Mouse (Mus musculus) midbrain, embryonic 12.5 days (tissue): Measurements from ENCODE around the gene Gm20388. TPM values are rescaled to one million over a fixed set of nuclear protein-coding genes. Genes with fewer than 3 reads are reported as not detected.
A peak's percentile ranks its signal among the peaks of the same experiment; 100 is the strongest.
"Not testable (repeated sequence)": the region's sequence is repeated elsewhere in the genome, so short reads cannot be mapped to it uniquely, and the experiment has no call there.

Experiments
- ATAC-seq: fragments of 200-750 bp; cut with Nextera tagmentation; 2 replicates; pipeline ENCODE4 v1.8.0; 2017; ENCODE audit warnings: low read depth, moderate TSS enrichment, moderate library complexity; ENCODE audit not compliant: low FRiP score
- H3K27ac ChIP-seq: fragments of 300-500 bp; sonication (generic); replicated peaks from 2 replicates; pipeline ENCODE4 v1.5.1; 2016; ENCODE audit warnings: mild to moderate bottlenecking
- H3K27me3 ChIP-seq: fragments of 300-500 bp; sonication (generic); 2 replicates; pipeline ENCODE4 v1.6.1; 2016; ENCODE audit warnings: mild to moderate bottlenecking
- H3K36me3 ChIP-seq: fragments of 300-500 bp; sonication (generic); 2 replicates; pipeline ENCODE4 v1.6.1; 2016
- H3K4me1 ChIP-seq: fragments of 300-500 bp; sonication (generic); 2 replicates; pipeline ENCODE4 v1.6.1; 2016
- H3K4me2 ChIP-seq: fragments of 300-500 bp; sonication (generic); replicated peaks from 2 replicates; pipeline ENCODE4 v1.6.1; 2016; ENCODE audit warnings: mild to moderate bottlenecking, moderate library complexity
- H3K4me3 ChIP-seq: fragments of 300-500 bp; sonication (generic); 2 replicates; pipeline ENCODE4 v1.5.1; 2016; ENCODE audit warnings: mild to moderate bottlenecking
- H3K9ac ChIP-seq: fragments of 300-500 bp; sonication (generic); replicated peaks from 2 replicates; pipeline ENCODE4 v1.6.1; 2016; ENCODE audit warnings: mild to moderate bottlenecking, moderate library complexity
- H3K9me3 ChIP-seq: fragments of 300-500 bp; sonication (generic); 2 replicates; pipeline ENCODE4 v1.6.1; 2016; ENCODE audit warnings: mild to moderate bottlenecking
- WGBS: fragments of 180-500 bp; shearing (Covaris S2); methylation state at CpG from one replicate; pipeline ENCODE4 v1.1.7; 2016; 5-methylcytosine and 5-hydroxymethylcytosine counted together
- polyA plus RNA-seq: library from polyadenylated mRNA; unstranded; fragments of >200 nt; fragmentation: Nextera tagmentation; extraction: Ambion mirVana; gene quantifications from 2 replicates; pipeline ENCODE4 v1.2.1, GENCODE M21; 2016

The Gm20388 gene
- polyA plus RNA-seq, 1 experiment from 2014 or later, result not detected

DNA sequence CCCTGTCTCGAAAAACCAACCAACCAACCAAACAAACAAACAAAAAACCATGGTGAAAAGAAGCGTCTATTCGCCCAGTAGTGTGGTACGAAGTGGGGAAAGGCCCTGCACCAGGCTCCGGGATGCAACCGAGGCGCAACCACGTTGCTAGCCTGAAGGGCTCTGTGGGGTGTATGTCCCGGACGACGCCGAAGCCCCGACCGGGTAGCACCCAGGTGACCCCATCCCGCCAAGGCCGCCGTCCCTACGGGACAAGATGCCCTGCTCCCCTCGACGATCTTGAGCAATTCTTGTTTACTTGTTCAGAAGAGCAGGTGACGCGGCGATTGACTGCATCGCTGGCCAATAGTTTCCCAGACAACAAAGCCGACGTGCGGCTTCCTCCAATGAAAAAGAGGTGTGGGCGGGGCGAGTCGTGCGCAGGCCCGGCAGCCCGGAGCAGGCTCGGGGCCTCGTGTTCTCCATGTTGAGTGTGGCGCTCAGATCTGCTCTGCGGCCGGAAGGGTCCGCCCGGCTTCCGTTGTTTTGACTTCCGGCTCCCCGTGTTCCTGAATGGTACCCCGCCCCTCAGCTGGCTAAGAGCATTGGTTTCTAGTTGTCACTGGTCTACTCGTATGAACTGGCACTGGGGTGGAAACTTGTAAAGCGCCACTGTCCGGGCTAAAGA, 1674.7 kb downstream of the Gm20388 start:
- no peaks in the 10 kb centered on the region for H3K9me3 ChIP-seq
- H3K36me3 ChIP-seq, result no peaks in the 10 kb centered on the region
- ATAC-seq, result peak; percentile 95
- no peak overlapping the region for H3K27ac ChIP-seq
- H3K4me2 ChIP-seq, result peak overlapping the region; percentile 56
- H3K27me3 ChIP-seq, result peaks cover 6% of the 10 kb centered on the region; the same call in 1 of the 2 replicates
- H3K4me1 ChIP-seq, result peaks cover 4% of the 10 kb centered on the region
- peak overlapping the region; percentile 43; the same call in 1 of the 2 replicates for H3K9ac ChIP-seq
- H3K4me3 ChIP-seq, result peak overlapping the region; percentile 47
- WGBS, result under 1% methylated on average over 47 of the region's 47 CpGs

DNA sequence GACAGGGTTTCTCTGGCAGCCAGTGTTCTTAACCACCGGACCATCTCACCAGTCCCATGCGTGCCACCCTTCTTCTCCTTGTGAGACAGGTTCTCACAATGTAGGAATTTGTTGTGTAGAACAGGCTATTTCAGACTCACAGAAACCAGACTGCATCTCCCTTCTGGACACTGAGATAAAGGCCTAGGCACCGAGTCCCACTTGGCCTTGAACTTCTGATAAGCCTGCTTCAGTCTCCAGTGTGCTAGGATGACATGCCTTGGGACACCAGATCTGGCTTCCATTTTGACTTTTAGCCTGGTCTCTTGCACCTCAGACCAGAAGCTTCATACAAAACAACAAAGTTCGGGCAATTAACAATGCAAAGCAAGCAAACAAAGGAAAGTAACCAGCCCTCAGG, 1678.1 kb downstream of the Gm20388 start:
- H3K9ac ChIP-seq, result no peak overlapping the region
- H3K27me3 ChIP-seq, result peaks cover 4% of the 10 kb centered on the region; the same call in 1 of the 2 replicates
- H3K4me2 ChIP-seq, result no peak overlapping the region
- ATAC-seq, result no peak
- H3K4me3 ChIP-seq, result no peak overlapping the region
- H3K9me3 ChIP-seq, result no peaks in the 10 kb centered on the region
- peaks cover 7% of the 10 kb centered on the region for H3K36me3 ChIP-seq
- 88% methylated on average over 4 of the region's 4 CpGs for WGBS
- peaks cover 24% of the 10 kb centered on the region for H3K4me1 ChIP-seq
- no peak overlapping the region for H3K27ac ChIP-seq

DNA sequence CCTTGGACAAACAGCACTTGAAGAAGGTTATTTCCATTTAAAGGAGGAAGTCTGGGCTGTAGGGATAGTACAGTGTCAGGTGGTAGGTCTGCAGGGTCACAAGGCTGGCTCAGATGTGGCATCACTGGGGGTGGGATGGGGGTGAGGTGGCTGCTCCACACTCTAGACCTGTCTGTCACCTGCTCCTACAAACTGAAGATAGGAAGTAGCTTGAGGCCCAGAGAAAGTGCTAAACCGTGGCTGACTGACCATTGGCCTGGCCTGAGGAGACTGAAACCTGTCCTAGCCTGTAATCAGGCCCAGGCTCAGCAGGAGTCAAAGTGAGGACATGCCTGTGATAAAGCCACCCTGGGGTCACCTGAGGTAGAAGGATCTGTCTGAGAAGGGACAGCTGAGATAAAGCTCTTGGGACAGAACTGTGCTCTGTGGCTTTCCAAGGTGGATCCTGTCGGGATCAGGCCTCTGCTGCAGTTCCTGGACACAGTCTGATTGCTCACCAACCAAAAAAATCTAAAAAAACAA, 1678.6 kb downstream of the Gm20388 start:
- no peak overlapping the region for H3K4me3 ChIP-seq
- peaks cover 11% of the 10 kb centered on the region for H3K36me3 ChIP-seq
- peaks cover 24% of the 10 kb centered on the region for H3K4me1 ChIP-seq
- H3K4me2 ChIP-seq, result no peak overlapping the region
- no peaks in the 10 kb centered on the region; the same call in 1 of the 2 replicates for H3K27me3 ChIP-seq
- no peak overlapping the region; the same call in 1 of the 2 replicates for H3K27ac ChIP-seq
- H3K9ac ChIP-seq, result no peak overlapping the region
- 39% methylated on average over 2 of the region's 2 CpGs for WGBS
- ATAC-seq, result no peak
- H3K9me3 ChIP-seq, result no peaks in the 10 kb centered on the region

DNA sequence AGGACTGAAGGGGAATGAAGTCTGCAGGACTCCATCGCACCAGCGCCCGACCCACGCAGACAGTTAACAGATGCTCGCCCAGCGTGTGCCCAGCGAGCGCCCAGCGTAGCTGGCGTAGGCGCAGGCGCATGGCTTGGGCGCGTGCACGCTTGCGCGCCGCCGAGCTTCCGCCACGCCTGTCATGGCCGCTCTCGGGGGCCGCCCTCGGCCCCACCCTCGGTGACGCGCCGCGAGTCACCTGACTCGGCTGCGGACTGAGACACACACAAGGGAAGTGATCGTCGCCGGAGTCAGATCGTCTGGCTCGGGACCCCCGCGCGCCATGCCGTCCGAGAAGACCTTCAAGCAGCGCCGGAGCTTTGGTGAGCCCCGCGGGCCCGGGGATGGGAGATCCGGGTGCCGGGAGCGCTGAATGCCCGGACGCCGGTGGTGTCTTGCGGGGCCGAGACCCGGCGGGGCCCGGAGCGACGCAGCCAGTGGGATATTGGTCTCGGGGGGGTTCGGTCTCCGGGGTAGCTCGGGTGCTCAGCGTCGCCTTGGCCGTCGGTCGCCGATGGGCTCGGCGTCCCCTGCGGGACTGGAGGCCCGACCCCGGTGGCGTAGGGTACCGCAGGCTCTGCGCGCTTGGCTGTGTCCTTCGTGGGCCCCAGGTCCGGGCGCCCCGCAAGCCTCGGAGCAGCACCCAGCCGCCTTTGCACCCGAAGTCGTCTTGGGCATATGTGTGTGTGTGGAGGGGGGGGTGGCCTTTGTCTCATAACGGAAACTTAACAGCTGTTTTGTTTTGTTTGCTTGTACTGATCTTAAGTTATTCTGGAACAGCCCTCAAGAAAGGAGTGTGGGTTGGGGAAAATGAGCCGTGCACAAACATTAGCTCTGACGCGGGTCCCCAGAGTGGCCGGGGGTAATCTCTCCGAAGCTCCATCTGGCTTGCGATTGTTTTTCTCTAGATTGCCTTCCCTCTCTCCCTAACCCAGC, 1679.8 kb downstream of the Gm20388 start, which contains the start of gene Map1lc3b:
TSS of gene Map1lc3b (plus strand) at position 159 of the 975 bp plus-strand sequence.
- peak within 1 kb of the TSS; percentile 67 for H3K27ac ChIP-seq
- H3K9ac ChIP-seq, result peak within 1 kb of the TSS; percentile 88
- H3K9me3 ChIP-seq, result no peaks in the 10 kb centered on the region
- ATAC-seq, result peak; percentile 85
- H3K27me3 ChIP-seq, result no peaks in the 10 kb centered on the region; the same call in 1 of the 2 replicates
- H3K4me1 ChIP-seq, result peaks cover 24% of the 10 kb centered on the region
- H3K4me3 ChIP-seq, result peak within 1 kb of the TSS; percentile 88
- peak within 1 kb of the TSS; percentile 73 for H3K4me2 ChIP-seq
- WGBS, result under 1% methylated on average over 94 of the region's 94 CpGs
- peaks cover 23% of the 10 kb centered on the region for H3K36me3 ChIP-seq

DNA sequence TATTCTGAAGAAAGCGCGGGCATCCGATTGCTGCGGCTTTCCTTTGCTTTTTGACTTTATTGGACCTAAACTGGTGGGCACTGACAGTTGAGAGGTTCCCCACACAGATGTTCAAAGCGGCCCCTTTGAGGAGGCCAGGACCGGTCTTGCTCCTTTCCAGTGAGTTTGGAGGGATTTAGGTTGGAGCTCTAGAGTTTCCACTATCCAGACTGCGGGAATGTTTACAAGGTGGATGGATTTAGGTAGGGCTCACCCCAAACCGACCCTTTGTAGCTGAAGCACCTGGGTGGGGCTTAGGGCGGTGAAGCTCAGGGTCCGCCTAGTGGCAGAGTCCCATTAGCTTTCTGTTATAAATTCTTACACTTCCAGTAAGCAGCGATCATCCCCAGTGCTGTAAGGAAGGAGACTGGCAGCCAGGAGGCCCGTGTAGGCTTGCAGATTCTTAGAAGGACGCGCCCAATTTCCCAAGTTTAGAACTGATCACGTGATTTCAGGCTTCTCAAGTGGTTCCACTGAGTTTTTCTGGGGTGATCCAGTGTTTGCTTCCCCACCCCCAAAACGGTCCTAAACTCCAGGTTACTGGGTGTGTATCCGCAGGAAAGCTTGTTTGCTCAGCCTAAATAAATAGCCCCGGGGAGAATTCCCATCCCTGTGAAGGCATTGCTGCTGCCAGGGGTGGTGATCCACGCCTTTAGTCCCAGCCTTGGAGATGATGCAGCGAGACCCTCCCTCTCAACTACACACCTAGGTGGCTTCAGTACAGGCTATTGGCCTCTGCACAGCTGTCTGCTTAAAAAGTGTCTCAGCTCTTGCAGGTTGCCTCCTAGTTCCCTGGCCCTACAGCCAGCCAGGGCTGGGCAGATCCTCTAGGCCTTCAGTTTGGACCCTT, 1680.8 kb downstream of the Gm20388 start:
- 0 out of 2 replicates have a peak, but pooled peaks have one; percentile 8 for ATAC-seq
- Histone ChIP-seq H3K9me3 (no peaks in the 10 kb centered on the region), H3K27me3 (no peaks in the 10 kb centered on the region; the same call in 1 of the 2 replicates), H3K4me1 (peaks cover 24% of the 10 kb centered on the region), H3K4me2 (peak overlapping the region; percentile 73), H3K9ac (peak overlapping the region; percentile 88), H3K36me3 (peaks cover 32% of the 10 kb centered on the region), H3K4me3 (peak overlapping the region; percentile 88), H3K27ac (no peak overlapping the region)
- 18% methylated on average over 20 of the region's 20 CpGs for WGBS

DNA sequence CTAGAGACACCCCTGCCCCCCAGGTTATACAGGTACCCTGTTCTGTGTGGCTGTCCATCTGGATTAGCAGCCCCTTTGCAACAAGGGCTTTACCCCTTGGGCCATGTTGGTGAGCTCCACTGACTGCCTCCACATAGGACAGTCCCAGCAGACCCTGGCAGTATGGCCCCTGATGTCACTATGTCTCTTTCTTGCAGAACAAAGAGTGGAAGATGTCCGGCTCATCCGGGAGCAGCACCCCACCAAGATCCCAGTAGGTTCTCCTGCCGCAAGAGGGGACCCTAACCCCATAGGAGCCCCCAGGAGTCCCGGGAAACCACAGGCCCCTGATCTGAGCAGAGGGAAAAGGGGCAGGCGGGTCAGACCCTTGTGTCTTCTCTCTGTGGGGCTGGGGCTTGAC, 1682.7 kb downstream of the Gm20388 start:
- no peak overlapping the region for H3K9ac ChIP-seq
- ATAC-seq, result no peak
- no peak overlapping the region for H3K4me3 ChIP-seq
- WGBS, result 92% methylated on average over 5 of the region's 5 CpGs
- peaks cover 48% of the 10 kb centered on the region for H3K36me3 ChIP-seq
- no peaks in the 10 kb centered on the region for H3K27me3 ChIP-seq
- peaks cover 24% of the 10 kb centered on the region for H3K4me1 ChIP-seq
- no peak overlapping the region for H3K4me2 ChIP-seq
- no peaks in the 10 kb centered on the region for H3K9me3 ChIP-seq
- H3K27ac ChIP-seq, result no peak overlapping the region

DNA sequence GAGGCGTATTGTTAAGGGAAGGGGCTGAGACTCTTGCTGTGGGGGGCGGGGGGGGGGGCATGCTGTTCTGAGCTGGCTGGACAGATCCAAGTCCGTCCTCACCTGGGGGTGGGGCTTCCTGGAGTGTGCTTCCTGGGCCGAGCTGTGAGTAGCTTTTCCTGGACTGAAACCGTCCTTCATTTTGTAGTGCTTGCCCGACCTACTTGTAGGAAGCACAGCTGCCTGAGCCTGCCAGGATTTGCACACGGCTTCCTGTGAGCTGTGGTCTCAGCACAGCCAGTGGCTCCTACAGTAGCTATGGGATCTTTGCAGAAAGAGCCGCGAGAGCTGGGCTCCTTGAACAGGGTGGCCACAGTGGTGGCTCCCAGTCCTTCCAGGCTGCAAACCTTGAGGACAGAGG, 1683.3 kb downstream of the Gm20388 start:
- 81% methylated on average over 9 of the region's 9 CpGs for WGBS
- Histone ChIP-seq H3K9ac (no peak overlapping the region), H3K4me2 (no peak overlapping the region), H3K36me3 (peaks cover 52% of the 10 kb centered on the region), H3K4me1 (peaks cover 24% of the 10 kb centered on the region), H3K9me3 (no peaks in the 10 kb centered on the region), H3K27ac (no peak overlapping the region), H3K27me3 (no peaks in the 10 kb centered on the region), H3K4me3 (no peak overlapping the region)
- no peak for ATAC-seq

DNA sequence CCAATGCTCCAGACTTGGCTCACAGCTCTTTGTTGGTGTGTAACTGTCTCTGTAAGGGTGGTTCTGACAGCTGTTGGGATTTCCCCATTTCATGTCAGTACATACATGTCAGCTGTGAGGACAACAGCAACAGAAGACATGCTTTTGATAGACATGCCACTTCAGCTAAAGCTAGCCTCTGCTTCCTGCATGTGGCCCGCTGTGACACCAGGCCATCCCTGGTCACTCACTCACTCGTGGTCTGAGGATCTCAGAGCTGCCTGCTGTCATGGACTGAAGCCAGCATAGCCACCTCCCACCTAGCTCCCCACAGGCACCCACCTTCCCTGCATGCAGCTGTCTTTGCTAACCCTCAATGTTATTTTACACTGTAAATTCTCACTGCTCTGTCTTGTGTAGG, 1686.9 kb downstream of the Gm20388 start:
- not testable (repeated sequence) for H3K4me1 ChIP-seq, H3K4me3 ChIP-seq, H3K9ac ChIP-seq, H3K4me2 ChIP-seq, ATAC-seq, H3K27me3 ChIP-seq, H3K9me3 ChIP-seq, H3K27ac ChIP-seq
- 83% methylated on average over 2 of the region's 2 CpGs for WGBS
- H3K36me3 ChIP-seq, result peaks cover 86% of the 10 kb centered on the region

DNA sequence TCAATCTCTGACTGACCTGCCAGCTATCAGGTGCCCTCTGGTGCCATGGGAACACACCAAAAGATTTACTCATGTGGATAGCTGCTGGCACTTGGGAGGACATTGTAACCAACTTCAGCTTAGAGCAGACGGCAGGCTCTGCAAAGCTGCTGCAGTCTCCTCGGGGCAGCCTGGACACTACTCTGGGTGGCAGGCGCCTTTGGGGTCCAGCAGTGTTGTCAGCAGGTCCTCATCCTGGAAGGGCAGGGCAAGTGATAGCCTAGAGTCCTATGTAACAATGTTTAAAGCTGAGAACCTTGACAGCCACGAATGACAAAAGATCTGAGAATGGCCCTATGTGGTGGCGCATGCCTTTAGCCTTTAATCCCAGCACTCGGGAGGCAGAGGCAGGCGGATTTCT, 1687.5 kb downstream of the Gm20388 start:
- Histone ChIP-seq H3K4me1 (no peaks in the 10 kb centered on the region), H3K9me3 (no peaks in the 10 kb centered on the region), H3K9ac (no peak overlapping the region), H3K36me3 (peaks cover 91% of the 10 kb centered on the region), H3K4me2 (no peak overlapping the region), H3K4me3 (no peak overlapping the region), H3K27me3 (no peaks in the 10 kb centered on the region), H3K27ac (no peak overlapping the region)
- no peak for ATAC-seq
- WGBS, result 90% methylated on average over 7 of the region's 7 CpGs

DNA sequence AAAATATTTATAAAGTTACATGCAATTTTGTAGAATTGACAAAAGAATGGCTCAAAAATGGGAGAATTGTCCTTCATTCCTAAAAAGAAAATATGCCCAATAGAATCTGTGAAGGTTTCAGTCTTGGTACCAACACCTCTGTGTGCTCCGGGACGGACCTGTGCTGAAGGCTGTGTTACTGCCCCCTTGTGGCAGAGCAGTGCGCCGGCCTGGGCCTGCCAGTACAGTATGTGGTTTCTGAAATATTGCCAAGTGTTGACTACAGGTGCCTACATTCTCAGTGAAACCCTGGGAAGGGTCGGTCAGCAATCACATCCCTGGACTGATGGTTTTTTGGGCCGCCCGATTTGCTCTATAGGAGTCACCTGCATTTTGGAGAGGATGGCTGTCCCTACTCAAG, 1688.3 kb downstream of the Gm20388 start:
- peaks cover 88% of the 10 kb centered on the region for H3K36me3 ChIP-seq

DNA sequence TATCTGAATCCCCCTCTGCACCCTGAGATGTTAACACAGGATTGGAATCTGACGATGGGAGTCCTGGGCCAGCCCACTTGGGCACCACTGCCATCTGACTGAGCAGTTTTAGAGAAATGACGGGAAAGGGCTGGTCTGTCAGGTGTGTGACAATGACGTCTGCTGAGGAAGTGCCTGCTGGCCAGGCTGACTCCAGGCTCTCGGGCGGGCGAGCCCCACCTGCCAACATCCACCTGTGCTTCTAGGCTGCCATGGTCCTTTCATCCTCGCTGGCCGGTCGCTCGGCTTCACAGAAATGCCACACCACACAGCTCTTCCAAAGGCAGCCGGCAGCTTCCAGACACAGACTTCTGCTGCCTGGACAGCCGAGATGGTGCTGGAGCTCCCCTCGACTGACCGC, 1689.2 kb downstream of the Gm20388 start:
- ATAC-seq, result no peak
- Histone ChIP-seq H3K27ac (no peak overlapping the region), H3K4me1 (no peaks in the 10 kb centered on the region), H3K4me2 (no peak overlapping the region), H3K27me3 (no peaks in the 10 kb centered on the region), H3K36me3 (peaks cover 88% of the 10 kb centered on the region), H3K9me3 (no peaks in the 10 kb centered on the region), H3K4me3 (no peak overlapping the region), H3K9ac (no peak overlapping the region)
- 93% methylated on average over 14 of the region's 14 CpGs for WGBS

More for the DNA sequence above, 1688.3 kb downstream of the Gm20388 start:
- Histone ChIP-seq H3K27me3 (no peaks in the 10 kb centered on the region), H3K4me3 (no peak overlapping the region), H3K4me2 (no peak overlapping the region), H3K9me3 (no peaks in the 10 kb centered on the region), H3K9ac (no peak overlapping the region), H3K4me1 (no peaks in the 10 kb centered on the region), H3K27ac (no peak overlapping the region)
- peak; percentile 73; the same call in 1 of the 2 replicates for ATAC-seq
- WGBS, result 42% methylated on average over 7 of the region's 7 CpGs
